Mouse (Mus musculus) lung, postnatal 0 days (tissue): ENCODE results near the gene Gm20696. TPM values are rescaled to one million over a fixed set of nuclear protein-coding genes. Genes with fewer than 3 reads are reported as not detected.
A peak's percentile ranks its signal among the peaks of the same experiment; 100 is the strongest.

Source experiments
- ATAC-seq: fragments of 200-750 bp; cut with Nextera tagmentation; 2 replicates; pipeline ENCODE4 v1.8.0; 2017; ENCODE audit warnings: moderate library complexity
- DNase-seq: peaks from one replicate; pipeline ENCODE4 v3.0.0-alpha.2; 2016; ENCODE audit warnings: low spot score
- H3K27ac ChIP-seq: fragments of 300-500 bp; sonication (generic); 2 replicates; pipeline ENCODE4 v1.5.1; 2014; ENCODE audit warnings: antibody characterized with exemption, mild to moderate bottlenecking, low read length, mixed read lengths
- H3K27me3 ChIP-seq: fragments of 300-500 bp; sonication (generic); replicated peaks from 2 replicates; pipeline ENCODE4 v1.6.1; 2014; ENCODE audit warnings: low read length, mixed read lengths; ENCODE audit not compliant: insufficient read depth
- H3K36me3 ChIP-seq: fragments of 300-500 bp; sonication (generic); 2 replicates; pipeline ENCODE4 v1.6.1; 2014; ENCODE audit warnings: low read length, mixed read lengths; ENCODE audit not compliant: insufficient read depth
- H3K4me1 ChIP-seq: fragments of 300-500 bp; sonication (generic); 2 replicates; pipeline ENCODE4 v1.6.1; 2014; ENCODE audit warnings: antibody characterized with exemption, low read depth, low read length, mixed read lengths; ENCODE audit not compliant: insufficient read depth
- H3K4me2 ChIP-seq: fragments of 300-500 bp; sonication (generic); replicated peaks from 2 replicates; pipeline ENCODE4 v1.6.1; 2014; ENCODE audit warnings: low read depth, mild to moderate bottlenecking, low read length, moderate library complexity, mixed read lengths
- H3K4me3 ChIP-seq: fragments of 300-500 bp; sonication (generic); 2 replicates; pipeline ENCODE4 v1.5.1; 2014; ENCODE audit warnings: low read depth, low read length
- H3K9ac ChIP-seq: fragments of 300-500 bp; sonication (generic); replicated peaks from 2 replicates; pipeline ENCODE4 v1.6.1; 2014; ENCODE audit warnings: low read depth, mild to moderate bottlenecking
- H3K9me3 ChIP-seq: fragments of 300-500 bp; sonication (generic); 2 replicates; pipeline ENCODE4 v1.6.1; 2016; ENCODE audit warnings: low read length, mixed read lengths
- CTCF ChIP-seq: IDR thresholded peaks from 2 replicates; pipeline ENCODE4 v1.5.1; 2016; ENCODE audit warnings: antibody characterized with exemption, mild to moderate bottlenecking
- EP300 ChIP-seq: IDR thresholded peaks from 2 replicates; pipeline ENCODE4 v1.6.1; 2016; ENCODE audit warnings: antibody characterized with exemption, mild to moderate bottlenecking, control low read depth
- WGBS: fragments of 180-500 bp; shearing (Covaris S2); extraction: QIAGEN DNeasy Blood & Tissue Kit; methylation state at CpG from one replicate; pipeline ENCODE4 v1.1.7; 2014; 5-methylcytosine and 5-hydroxymethylcytosine counted together
- polyA plus RNA-seq: library from polyadenylated mRNA; unstranded; fragments of >200 nt; fragmentation: Nextera tagmentation; extraction: Ambion mirVana; gene quantifications from 2 replicates; pipeline ENCODE4 v1.2.1, GENCODE M21; 2015

The Gm20696 gene
- polyA plus RNA-seq, 1 experiment from 2014 or later: 2.3 TPM

DNA sequence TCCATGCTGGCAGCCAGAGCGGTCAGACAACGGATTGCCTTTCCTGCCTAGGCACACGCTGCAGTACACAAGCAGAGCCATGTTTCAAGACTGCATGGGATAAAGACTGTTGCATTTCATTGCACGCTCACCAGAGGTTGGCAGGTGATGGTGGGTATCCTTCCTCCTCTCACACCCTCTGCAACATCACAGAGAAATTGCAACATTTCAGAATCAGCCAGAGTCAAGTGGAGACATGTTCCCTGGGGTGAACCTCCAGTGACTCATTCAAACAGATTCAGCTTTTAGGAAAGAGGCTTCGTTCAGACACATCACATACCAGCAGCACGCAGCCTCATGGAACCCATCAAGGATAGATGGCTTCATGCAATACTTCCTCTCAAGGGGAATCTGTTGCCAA is 274.1 kb downstream of the Gm20696 start:
- no peaks in the 10 kb centered on the region for H3K36me3 ChIP-seq
- no peak overlapping the region for H3K27ac ChIP-seq
- H3K9ac ChIP-seq: no peak overlapping the region
- no peaks in the 10 kb centered on the region for H3K27me3 ChIP-seq
- H3K9me3 ChIP-seq: no peaks in the 10 kb centered on the region
- H3K4me3 ChIP-seq: no peak overlapping the region
- WGBS: 85% methylated on average over 6 of the region's 6 CpGs
- DNase-seq: no peak
- H3K4me2 ChIP-seq: no peak overlapping the region
- TF ChIP-seq EP300: no peak
- TF ChIP-seq CTCF: no peak
- peaks cover 10% of the 10 kb centered on the region for H3K4me1 ChIP-seq
- ATAC-seq: no peak

DNA sequence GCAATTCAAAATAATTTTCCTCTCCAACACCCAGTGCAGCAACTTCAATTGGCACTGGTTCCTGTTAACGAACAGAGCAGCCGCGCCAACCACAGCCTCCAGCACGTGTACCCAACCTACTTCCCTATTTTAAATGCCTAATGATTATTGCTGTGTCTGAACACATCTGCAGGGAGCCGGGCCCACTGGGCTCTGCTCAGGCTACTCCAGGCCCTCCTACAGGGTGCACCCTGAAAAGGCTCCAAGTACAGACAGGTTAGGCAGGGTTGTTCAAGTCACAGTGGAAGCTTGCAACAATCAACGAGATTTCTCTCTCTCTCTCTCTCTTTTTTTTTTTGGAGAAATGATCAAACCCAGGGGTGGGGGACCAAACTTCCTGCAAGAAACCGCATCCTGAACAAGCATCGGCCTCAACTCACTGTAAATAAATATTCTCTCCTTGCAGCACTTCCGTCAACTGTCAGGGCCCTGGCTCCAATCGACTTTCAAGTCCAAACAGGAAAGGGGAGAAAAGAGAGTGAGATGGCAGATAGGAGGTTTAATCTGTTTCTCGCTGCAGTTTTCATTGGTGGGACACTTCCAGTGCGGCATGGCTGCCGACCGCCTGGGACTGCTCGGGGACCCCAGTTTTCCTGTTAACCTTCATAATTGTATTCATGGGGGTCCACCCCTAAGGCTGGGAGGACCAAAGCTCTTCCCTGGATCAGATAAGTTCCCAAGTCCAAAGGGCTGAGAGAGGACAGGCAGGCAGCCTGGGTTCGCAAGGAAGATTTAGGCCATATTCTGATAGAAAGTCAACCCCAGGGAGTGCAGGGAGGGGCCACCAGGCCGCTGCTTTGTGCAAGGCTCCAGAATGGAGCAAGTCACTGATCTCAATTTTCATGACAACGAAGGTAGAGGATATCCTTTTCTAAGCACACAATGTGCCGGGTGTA is 277.6 kb downstream of the Gm20696 start:
- no peaks in the 10 kb centered on the region for H3K36me3 ChIP-seq
- H3K27me3 ChIP-seq: no peaks in the 10 kb centered on the region
- H3K4me2 ChIP-seq: no peak overlapping the region
- TF ChIP-seq CTCF (no peak), EP300 (peak; percentile 86)
- peaks cover 10% of the 10 kb centered on the region for H3K4me1 ChIP-seq
- no peak overlapping the region for H3K4me3 ChIP-seq
- no peaks in the 10 kb centered on the region for H3K9me3 ChIP-seq
- H3K9ac ChIP-seq: no peak overlapping the region; the same call in 1 of the 2 replicates
- ATAC-seq (peak; percentile 75), DNase-seq (peak; percentile 79)
- WGBS: 44% methylated on average over 19 of the region's 19 CpGs
- peak overlapping the region; percentile 81 for H3K27ac ChIP-seq

DNA sequence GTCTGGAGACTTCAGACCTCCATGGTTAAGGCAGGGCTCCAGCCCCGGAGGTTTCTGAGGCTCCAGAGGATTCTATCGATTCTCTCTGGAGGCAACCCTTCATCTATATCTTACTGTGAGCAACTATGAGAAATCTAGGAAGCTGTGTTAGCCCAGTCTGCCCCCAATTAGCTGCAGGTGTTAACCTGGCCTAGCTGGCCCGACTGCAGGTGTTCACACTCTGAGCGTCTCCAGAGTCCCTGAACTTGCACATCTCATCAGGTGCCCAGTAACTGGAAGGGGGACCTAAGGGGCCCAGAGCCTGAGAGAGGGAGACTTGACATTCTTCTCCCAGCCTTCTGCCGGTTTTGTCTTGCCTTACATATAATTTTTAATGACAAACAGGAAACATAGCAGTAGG is 278.6 kb downstream of the Gm20696 start:
- Histone ChIP-seq H3K27ac (peak overlapping the region; percentile 64), H3K9me3 (no peaks in the 10 kb centered on the region), H3K9ac (no peak overlapping the region), H3K36me3 (no peaks in the 10 kb centered on the region), H3K4me1 (peaks cover 10% of the 10 kb centered on the region), H3K4me3 (no peak overlapping the region), H3K27me3 (no peaks in the 10 kb centered on the region), H3K4me2 (no peak overlapping the region)
- 59% methylated on average over 5 of the region's 5 CpGs for WGBS
- TF ChIP-seq EP300 (no peak), CTCF (no peak)
- no peak for DNase-seq
- no peak for ATAC-seq

DNA sequence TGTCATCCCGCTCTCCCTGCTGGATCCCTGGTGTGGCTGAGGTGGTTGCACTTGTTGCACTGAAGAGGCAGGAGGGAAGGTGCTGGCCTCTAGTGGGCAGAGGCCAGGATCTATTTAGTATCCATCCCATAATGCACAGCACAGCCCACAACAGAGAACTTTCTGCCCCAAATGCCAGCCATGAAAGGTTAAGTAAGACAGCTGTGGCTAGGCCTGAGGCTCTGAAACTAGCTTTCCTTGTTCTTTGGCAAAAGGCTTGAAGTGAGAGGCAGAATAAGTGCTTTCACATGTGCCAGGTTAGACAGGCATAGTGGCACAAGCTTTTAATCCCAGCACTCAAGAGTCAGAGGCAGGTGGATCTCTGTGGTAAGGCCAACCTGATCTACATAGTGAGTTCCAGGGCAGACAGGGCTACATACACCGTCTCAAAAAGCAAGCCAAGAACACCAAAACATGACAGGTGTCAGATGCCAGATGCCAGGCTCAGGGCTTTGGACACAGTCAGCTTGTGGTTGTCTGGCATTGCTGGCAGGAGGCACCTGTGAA is 281.5 kb downstream of the Gm20696 start:
- 0 out of 2 replicates have a peak, but pooled peaks have one; percentile 22 for ATAC-seq
- Histone ChIP-seq H3K9ac (no peak overlapping the region), H3K4me2 (no peak overlapping the region), H3K27me3 (no peaks in the 10 kb centered on the region), H3K4me3 (no peak overlapping the region), H3K9me3 (no peaks in the 10 kb centered on the region), H3K36me3 (no peaks in the 10 kb centered on the region), H3K4me1 (peaks cover 10% of the 10 kb centered on the region), H3K27ac (no peak overlapping the region)
- 84% methylated on average over 2 of the region's 2 CpGs for WGBS
- no peak for TF ChIP-seq EP300
- TF ChIP-seq CTCF: peak; percentile 69
- DNase-seq: no peak

DNA sequence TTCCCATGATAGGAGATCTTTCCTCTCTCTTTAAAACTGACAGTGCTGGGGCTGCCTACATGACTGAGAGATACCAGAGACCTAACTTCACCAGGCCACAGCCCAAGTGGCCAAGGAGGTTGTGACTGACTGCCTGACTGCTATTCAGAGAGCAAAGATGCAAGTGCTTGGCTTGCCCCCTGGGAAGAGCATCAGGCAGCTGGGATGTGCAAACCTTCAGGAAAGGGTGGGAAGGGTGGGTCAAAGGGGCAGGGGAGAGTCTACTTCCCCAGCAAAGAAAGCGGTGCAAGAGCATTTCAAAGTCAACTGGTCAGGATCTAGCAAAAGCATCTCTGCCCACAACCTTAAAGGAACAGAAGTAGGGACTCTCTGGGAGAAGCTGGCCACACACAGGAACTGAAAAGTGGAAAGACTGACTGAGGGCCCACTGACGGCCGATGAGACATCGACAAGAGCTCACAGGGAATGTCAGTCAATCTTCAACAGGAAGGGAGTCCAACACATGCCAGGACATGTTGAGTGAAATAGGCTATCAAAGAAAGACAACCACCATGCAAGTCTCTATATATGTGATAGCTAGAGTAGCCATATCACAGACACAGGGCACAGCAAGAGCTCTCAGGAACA is 282.6 kb downstream of the Gm20696 start:
- Histone ChIP-seq H3K9me3 (no peaks in the 10 kb centered on the region), H3K4me2 (no peak overlapping the region), H3K36me3 (no peaks in the 10 kb centered on the region), H3K27ac (no peak overlapping the region), H3K4me3 (no peak overlapping the region), H3K9ac (no peak overlapping the region), H3K4me1 (peaks cover 17% of the 10 kb centered on the region), H3K27me3 (no peaks in the 10 kb centered on the region)
- TF ChIP-seq CTCF: no peak
- no peak for ATAC-seq
- no peak for DNase-seq
- 43% methylated on average over 4 of the region's 4 CpGs for whole genome bisulfite sequencing

DNA sequence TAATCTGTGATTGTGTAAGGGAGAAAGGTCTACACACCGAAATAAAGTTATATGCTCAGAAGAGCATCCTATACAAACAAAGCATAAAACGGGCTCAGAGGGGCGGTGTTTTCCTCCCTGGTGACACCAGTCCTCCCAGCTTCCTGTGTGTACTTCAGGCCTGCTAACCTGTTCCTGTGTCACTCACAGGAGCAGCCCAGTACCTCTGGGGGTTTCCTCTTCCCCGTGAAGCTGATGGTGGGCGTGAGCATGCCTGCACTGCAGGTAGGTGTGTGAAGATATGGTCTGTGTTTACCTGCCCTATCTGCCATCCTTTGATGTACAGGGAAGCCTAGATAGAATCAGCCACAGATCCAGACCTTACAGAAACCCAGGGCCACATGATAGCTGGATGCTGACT is 286.5 kb downstream of the Gm20696 start:
- H3K27me3 ChIP-seq: no peaks in the 10 kb centered on the region
- H3K4me3 ChIP-seq: no peak overlapping the region
- H3K27ac ChIP-seq: no peak overlapping the region
- TF ChIP-seq EP300 (no peak), CTCF (no peak)
- no peak overlapping the region for H3K4me2 ChIP-seq
- H3K4me1 ChIP-seq: peaks cover 16% of the 10 kb centered on the region
- no peaks in the 10 kb centered on the region for H3K36me3 ChIP-seq
- DNase-seq (no peak), ATAC-seq (no peak)
- H3K9ac ChIP-seq: no peak overlapping the region
- no peaks in the 10 kb centered on the region for H3K9me3 ChIP-seq
- 49% methylated on average over 5 of the region's 5 CpGs for WGBS
